Mouse (Mus musculus): Measurements from ENCODE around the gene Fstl3. TPM values are rescaled to one million over a fixed set of nuclear protein-coding genes. Genes with fewer than 3 reads are reported as not detected.

The Fstl3 gene
- 1.9 and 2.2 TPM in 2 replicates for polyA plus RNA-seq (2016; fragmentation: Nextera tagmentation; extraction: Ambion mirVana)

DNA sequence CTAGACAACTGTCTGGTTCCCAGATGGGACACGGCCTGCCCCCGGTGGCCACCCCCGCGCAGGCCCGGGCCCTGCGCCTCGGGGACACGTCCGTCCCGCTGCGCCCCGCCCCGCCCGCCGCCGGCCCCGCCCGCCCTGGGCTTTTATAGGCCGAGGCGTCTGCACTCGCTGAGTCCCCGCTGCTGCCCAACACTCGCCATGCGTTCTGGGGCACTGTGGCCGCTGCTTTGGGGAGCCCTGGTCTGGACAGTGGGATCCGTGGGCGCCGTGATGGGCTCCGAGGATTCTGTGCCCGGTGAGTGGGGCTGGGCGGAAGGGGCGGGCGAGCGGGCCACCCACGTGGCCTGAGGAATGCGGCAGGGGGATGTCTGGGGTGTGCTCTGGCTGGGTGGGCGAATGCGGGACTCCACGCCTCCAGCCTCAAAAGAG, at the start of gene Fstl3:
Gene Fstl3, plus strand, starts transcription at position 170 of the 429 bp plus-strand sequence.
- Histone ChIP-seq H3K4me3 (peak within 1 kb of the TSS; percentile 54), H3K27me3 (replicated peaks; ENCODE audit: low read depth, poor library complexity, severe bottlenecking) (peaks cover 65% of the 10 kb centered on the region), H3K9me3 (peaks cover 7% of the 10 kb centered on the region; the same call in 1 of the 2 replicates), H3K36me3 (replicated peaks) (no peaks in the 10 kb centered on the region), H3K27ac (replicated peaks) (peak within 1 kb of the TSS; percentile 70), H3K4me1 (peaks cover 52% of the 10 kb centered on the region)
- 1% methylated on average over 39 of the region's 39 CpGs for WGBS
- peak; percentile 68 for DNase-seq (ENCODE audit: low spot score)

DNA sequence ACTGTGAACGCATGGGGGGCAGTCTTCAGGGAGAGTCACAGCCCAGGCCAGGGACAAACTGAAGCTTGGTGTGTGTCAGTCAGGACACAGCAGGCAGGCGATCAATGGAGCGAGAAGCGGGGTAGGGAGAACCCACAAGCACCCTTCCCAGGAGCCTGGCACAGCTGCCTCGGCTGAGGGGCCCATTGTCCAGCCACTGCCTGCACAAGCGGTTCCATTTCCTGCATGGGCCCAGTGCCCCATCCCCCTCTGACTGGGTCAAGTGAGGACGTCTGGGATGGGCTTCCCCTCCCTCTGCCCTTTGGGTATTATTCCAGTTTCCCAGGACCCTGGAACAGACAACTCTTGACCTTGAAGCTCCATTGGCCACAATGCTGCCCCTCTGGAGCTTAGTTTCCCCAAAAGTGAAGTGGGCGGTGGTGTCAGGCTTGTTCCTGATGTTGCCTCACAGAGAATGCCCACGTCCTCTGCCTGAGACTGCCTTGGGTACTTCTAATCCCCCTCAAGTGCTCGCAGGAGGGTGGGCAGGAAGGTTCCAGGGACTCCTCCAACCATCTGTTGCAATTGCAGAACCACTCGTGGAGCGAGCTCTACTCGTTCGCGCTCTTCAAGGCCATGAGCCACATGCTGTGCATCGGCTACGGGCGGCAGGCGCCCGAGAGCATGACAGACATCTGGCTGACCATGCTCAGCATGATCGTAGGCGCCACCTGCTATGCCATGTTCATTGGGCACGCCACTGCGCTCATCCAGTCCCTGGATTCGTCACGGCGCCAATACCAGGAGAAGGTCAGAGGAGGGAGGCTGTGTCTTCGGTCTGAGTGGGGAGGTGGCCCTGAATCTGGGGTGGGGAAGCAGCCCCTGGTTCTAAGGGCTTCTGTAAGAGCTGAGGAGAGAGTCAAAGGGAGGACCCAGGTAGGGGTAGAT, 48.5 kb upstream of the Fstl3 start:
- 0 out of 2 replicates have a peak, but pooled peaks cover 3% of the 10 kb centered on the region for H3K4me1 ChIP-seq
- WGBS = 72% methylated on average over 28 of the region's 28 CpGs
- no peaks in the 10 kb centered on the region for H3K9me3 ChIP-seq
- H3K4me3 ChIP-seq = no peak overlapping the region
- no peaks in the 10 kb centered on the region for H3K27me3 ChIP-seq (replicated peaks; ENCODE audit: low read depth, poor library complexity, severe bottlenecking)
- peaks cover 10% of the 10 kb centered on the region for H3K36me3 ChIP-seq (replicated peaks)
- no peak for DNase-seq (ENCODE audit: low spot score)
- no peak overlapping the region for H3K27ac ChIP-seq (replicated peaks)

DNA sequence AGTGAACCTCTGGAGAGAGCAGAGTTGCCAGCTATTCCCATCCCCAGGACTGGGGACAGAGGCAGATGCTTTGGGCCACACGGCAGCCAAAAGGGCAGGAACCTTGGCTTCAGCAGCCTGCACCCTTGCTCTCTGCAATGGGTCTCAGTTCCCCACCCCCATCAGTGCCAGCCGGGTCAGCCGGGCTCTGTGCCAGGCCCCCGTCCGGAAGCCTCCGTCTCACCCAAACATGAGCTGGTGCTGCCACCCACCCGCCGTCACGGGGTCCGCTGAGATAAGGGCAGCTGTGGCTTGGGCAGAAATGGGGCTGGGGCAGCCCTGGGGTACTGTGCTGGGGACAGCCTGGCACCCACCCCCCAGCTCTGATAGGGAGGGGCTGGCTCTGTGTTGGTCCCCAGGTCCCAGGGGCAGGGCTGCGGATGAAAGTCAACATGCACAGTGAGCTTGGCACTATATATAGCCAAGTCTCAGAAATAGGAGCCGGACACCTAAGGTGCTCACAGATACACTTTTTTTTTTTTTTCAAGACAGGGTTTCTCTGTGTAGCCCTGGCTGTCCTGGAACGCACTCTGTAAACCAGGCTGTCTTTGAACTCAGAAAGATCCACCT, 47.6 kb upstream of the Fstl3 start:
- Histone ChIP-seq H3K36me3 (replicated peaks) (peaks cover 19% of the 10 kb centered on the region), H3K4me1 (0 out of 2 replicates have a peak, but pooled peaks cover 3% of the 10 kb centered on the region), H3K27me3 (replicated peaks; ENCODE audit: low read depth, poor library complexity, severe bottlenecking) (peaks cover 3% of the 10 kb centered on the region; the same call in 1 of the 2 replicates), H3K27ac (replicated peaks) (no peak overlapping the region), H3K9me3 (no peaks in the 10 kb centered on the region; the same call in 1 of the 2 replicates), H3K4me3 (no peak overlapping the region)
- DNase-seq (ENCODE audit: low spot score) = no peak
- WGBS = 89% methylated on average over 13 of the region's 13 CpGs

DNA sequence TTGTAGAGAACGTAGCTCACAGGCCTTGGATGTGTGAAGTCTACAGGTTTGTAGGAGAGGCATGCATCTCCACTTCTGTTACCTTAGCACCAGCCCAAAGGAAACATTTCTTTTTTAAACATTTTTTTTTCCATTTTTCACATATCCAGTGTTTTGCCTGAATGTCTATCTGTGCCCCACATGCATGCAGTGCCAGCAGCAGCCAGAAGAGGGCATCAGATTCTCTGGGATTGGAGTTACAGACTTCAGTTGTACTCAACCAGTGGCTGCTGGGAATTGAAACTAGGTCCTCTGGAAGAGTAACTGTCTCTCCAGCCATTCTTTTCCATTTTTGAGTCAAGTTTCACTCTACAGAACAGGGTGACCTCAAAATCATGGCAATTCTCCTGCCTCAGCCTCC, 44.6 kb upstream of the Fstl3 start:
- Histone ChIP-seq H3K27me3 (replicated peaks; ENCODE audit: low read depth, poor library complexity, severe bottlenecking) (peaks cover 30% of the 10 kb centered on the region), H3K9me3 (peaks cover 24% of the 10 kb centered on the region; the same call in 1 of the 2 replicates), H3K4me3 (no peak overlapping the region; the same call in 1 of the 2 replicates), H3K4me1 (peaks cover 10% of the 10 kb centered on the region), H3K27ac (replicated peaks) (no peak overlapping the region), H3K36me3 (replicated peaks) (peaks cover 49% of the 10 kb centered on the region)
- WGBS = 97% methylated on average over 1 of the region's 1 CpGs
- no peak for DNase-seq (ENCODE audit: low spot score)

DNA sequence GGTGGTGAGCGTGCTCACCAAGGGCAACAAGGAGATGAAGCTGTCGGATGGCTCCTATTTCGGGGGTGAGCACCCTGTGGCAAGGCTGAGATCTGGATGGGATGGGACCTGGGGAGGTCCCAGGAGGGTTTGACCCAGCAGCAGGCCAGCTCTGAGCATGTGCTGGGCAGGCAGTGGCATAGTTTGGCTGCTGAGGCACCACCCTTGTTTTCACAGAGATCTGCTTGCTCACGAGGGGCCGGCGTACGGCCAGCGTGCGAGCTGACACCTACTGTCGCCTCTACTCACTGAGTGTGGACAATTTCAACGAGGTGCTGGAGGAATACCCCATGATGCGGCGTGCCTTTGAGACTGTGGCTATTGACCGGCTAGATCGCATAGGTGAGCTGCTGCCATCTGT, 43.2 kb upstream of the Fstl3 start:
- H3K4me1 ChIP-seq = peaks cover 10% of the 10 kb centered on the region
- no peak overlapping the region for H3K4me3 ChIP-seq
- no peak for DNase-seq (ENCODE audit: low spot score)
- H3K9me3 ChIP-seq = peaks cover 38% of the 10 kb centered on the region
- H3K36me3 ChIP-seq (replicated peaks) = peaks cover 63% of the 10 kb centered on the region
- 95% methylated on average over 15 of the region's 15 CpGs for WGBS
- peaks cover 30% of the 10 kb centered on the region for H3K27me3 ChIP-seq (replicated peaks; ENCODE audit: low read depth, poor library complexity, severe bottlenecking)
- H3K27ac ChIP-seq (replicated peaks) = no peak overlapping the region

DNA sequence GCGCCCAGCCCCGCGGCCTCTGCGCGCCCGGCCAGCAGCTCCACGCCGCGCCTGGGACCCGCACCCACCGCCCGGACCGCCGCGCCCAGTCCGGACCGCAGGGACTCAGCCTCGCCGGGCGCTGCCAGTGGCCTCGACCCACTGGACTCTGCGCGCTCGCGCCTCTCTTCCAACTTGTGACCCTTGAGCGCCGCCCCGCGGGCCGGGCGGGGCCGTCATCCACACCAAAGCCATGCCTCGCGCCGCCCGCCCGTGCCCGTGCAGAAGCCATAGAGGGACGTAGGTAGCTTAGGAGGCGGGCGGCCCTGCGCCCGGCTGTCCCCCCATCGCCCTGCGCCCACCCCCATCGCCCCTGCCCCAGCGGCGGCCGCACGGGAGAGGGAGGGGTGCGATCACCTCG, 41.7 kb upstream of the Fstl3 start:
- H3K36me3 ChIP-seq (replicated peaks) = peaks cover 78% of the 10 kb centered on the region
- H3K9me3 ChIP-seq = peaks cover 53% of the 10 kb centered on the region
- peaks cover 30% of the 10 kb centered on the region for H3K27me3 ChIP-seq (replicated peaks; ENCODE audit: low read depth, poor library complexity, severe bottlenecking)
- 38% methylated on average over 52 of the region's 52 CpGs for WGBS
- H3K27ac ChIP-seq (replicated peaks) = no peak overlapping the region
- no peak for DNase-seq (ENCODE audit: low spot score)
- H3K4me3 ChIP-seq = peak overlapping the region; percentile 33
- peaks cover 10% of the 10 kb centered on the region for H3K4me1 ChIP-seq

DNA sequence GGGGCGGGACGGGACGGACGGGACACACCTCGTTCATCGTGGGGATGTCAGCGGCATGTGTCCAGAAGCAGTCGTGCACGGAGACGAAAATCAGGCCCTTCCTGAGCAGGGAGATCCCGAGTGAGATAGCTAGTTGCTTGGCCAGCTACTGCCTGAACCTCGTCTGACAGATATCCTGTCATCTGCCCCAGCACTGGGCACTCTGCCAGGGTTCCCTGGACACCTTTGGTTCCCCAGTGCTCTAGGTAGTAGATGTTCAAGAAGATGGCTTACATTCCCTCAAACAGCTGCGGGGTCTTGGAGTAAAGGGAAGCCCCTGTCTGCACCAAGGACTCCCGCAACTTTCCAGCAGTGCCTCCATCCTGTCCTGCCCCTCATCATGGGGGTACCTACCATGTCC, 40.4 kb upstream of the Fstl3 start:
- 91% methylated on average over 14 of the region's 14 CpGs for WGBS
- Histone ChIP-seq H3K4me3 (no peak overlapping the region), H3K4me1 (peaks cover 10% of the 10 kb centered on the region), H3K27me3 (replicated peaks; ENCODE audit: low read depth, poor library complexity, severe bottlenecking) (peaks cover 30% of the 10 kb centered on the region), H3K36me3 (replicated peaks) (peaks cover 91% of the 10 kb centered on the region), H3K27ac (replicated peaks) (no peak overlapping the region), H3K9me3 (peaks cover 63% of the 10 kb centered on the region)
- no peak for DNase-seq (ENCODE audit: low spot score)

DNA sequence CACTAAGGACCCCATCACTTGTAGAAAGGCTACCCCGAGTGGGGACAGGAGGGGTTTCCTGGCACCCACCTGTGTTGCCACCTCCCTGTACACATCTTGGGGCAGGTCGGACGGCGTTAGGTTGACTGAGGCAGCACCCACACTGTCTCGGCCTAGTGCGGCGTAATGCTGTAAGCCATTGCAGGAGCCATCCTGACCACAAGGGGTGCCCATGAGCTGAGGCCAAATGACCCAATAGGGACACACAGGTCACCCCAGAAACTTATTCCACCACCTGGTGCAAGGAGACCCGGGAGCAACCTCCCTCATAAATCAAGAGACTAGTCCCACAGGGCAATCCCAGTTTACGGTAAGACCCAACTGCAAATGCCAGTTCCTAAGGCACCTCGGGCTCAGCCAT, 38.8 kb upstream of the Fstl3 start:
- Histone ChIP-seq H3K9me3 (peaks cover 63% of the 10 kb centered on the region), H3K27ac (replicated peaks) (no peak overlapping the region), H3K4me1 (peaks cover 10% of the 10 kb centered on the region), H3K27me3 (replicated peaks; ENCODE audit: low read depth, poor library complexity, severe bottlenecking) (peaks cover 30% of the 10 kb centered on the region), H3K4me3 (0 out of 2 replicates have a peak overlapping the region, but pooled peaks have one; percentile 6), H3K36me3 (replicated peaks) (peaks cover 99% of the 10 kb centered on the region)
- DNase-seq (ENCODE audit: low spot score) = no peak
- WGBS = 88% methylated on average over 10 of the region's 10 CpGs

DNA sequence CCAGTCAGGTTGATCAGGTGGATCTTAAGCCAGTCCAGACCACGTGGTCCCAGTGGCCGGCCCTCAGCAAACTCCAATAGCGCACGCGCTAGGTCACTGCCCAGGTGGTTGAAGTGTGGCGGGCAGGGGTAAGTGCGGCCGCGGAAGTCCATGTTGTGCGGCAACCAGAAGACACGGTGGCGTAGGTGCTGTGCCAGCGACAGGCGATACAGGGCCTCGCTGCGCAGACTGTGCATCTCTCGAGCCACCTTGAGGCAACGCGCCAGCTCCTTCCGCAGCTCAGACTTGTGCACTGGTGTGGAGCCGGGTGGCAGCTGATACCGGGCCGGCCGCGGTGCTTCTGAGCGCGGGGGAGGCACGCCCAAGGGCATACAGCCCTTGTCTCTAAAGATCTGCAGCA, 37.8 kb upstream of the Fstl3 start:
- Histone ChIP-seq H3K36me3 (replicated peaks) (peaks cover 99% of the 10 kb centered on the region), H3K27me3 (replicated peaks; ENCODE audit: low read depth, poor library complexity, severe bottlenecking) (peaks cover 30% of the 10 kb centered on the region), H3K27ac (replicated peaks) (no peak overlapping the region), H3K4me3 (no peak overlapping the region), H3K4me1 (peaks cover 10% of the 10 kb centered on the region), H3K9me3 (peaks cover 63% of the 10 kb centered on the region)
- DNase-seq (ENCODE audit: low spot score) = no peak
- WGBS = 94% methylated on average over 28 of the region's 28 CpGs

DNA sequence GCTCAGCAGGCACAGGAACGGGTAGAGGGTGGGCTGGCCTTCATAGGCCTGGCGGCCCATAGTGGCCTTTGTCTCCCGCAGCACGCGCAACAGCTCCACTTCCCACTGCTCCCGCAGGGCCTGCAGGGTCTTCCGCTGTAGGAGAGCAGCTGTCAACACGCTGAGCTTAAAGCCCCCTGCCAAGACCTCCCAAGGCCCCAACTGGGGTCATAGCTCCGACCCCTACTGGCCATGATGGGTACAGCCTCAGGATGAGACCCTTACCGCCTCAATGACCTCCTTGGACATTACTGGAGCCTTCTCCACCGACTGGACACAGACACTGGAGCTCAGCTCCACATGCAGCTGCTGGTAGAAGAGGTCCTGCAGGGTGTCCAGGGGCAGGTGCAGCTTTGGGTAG, 36.2 kb upstream of the Fstl3 start:
- Histone ChIP-seq H3K4me1 (peaks cover 6% of the 10 kb centered on the region), H3K4me3 (0 out of 2 replicates have a peak overlapping the region, but pooled peaks have one; percentile 11), H3K36me3 (replicated peaks) (peaks cover 88% of the 10 kb centered on the region), H3K9me3 (peaks cover 53% of the 10 kb centered on the region), H3K27me3 (replicated peaks; ENCODE audit: low read depth, poor library complexity, severe bottlenecking) (peaks cover 14% of the 10 kb centered on the region), H3K27ac (replicated peaks) (no peak overlapping the region)
- no peak for DNase-seq (ENCODE audit: low spot score)
- 67% methylated on average over 11 of the region's 11 CpGs for WGBS

DNA sequence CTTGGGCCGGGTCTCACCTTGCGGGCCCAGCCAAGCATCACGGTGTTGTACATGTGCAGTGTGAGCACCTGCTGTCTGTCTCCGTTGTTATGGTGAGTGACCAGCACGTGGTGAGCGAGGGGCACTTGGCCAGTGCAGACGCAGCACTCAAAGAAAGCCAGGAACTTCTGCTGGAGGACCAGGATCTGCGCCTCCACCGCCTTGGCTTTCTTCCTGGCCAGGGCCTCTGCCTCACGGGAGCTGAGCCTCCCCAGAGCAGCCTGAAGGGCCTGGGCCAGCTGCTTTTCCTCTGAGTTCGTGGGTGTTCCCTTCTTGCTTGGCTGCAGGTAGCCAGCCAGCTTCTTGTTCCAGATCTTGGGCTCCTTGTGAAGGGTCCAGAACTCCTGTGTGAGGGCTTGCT, 33.9 kb upstream of the Fstl3 start:
- H3K27ac ChIP-seq (replicated peaks) = no peak overlapping the region
- peaks cover 65% of the 10 kb centered on the region for H3K36me3 ChIP-seq (replicated peaks)
- H3K27me3 ChIP-seq (replicated peaks; ENCODE audit: low read depth, poor library complexity, severe bottlenecking) = no peaks in the 10 kb centered on the region
- H3K9me3 ChIP-seq = peaks cover 32% of the 10 kb centered on the region
- H3K4me1 ChIP-seq = peaks cover 10% of the 10 kb centered on the region
- H3K4me3 ChIP-seq = no peak overlapping the region
- DNase-seq (ENCODE audit: low spot score) = no peak
- 91% methylated on average over 11 of the region's 11 CpGs for WGBS

DNA sequence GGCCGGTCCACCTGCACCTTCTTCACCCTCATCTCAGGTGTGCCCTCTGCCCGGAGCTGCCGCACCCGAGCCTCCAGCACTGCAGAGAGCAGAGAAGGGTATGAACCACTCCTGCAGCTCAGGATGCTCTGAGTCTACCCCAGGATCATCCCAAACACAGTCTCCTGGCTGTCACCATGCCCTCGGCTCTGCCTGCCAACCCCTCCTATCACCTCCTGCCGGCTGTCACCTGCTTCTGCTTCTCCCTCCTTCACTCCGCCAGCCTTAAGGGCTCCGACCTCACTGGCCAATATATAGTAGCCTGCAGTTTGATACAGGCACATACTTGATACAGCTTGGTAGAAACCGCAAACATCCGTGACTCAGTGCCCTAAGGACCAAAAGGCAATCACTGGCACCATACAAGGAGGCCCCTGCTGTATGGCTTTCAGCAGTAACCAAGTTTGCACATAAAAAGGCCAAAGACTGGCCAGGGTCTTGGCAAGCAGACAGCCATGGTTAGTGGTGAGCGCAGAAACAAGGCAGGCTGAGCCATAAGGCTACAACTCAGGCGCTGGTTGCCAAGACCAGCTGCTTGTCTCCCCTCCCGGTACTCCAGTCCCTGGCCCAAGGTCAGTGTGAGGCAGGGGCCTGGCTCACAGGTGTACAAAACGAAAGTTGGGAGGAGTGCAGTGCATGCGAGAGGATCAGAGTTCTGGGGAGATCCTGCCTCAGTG, 33.3 kb upstream of the Fstl3 start:
- H3K27ac ChIP-seq (replicated peaks) = no peak overlapping the region
- peaks cover 10% of the 10 kb centered on the region for H3K4me1 ChIP-seq
- no peak for DNase-seq (ENCODE audit: low spot score)
- 0 out of 2 replicates have a peak overlapping the region, but pooled peaks have one; percentile 17 for H3K4me3 ChIP-seq
- H3K9me3 ChIP-seq = peaks cover 26% of the 10 kb centered on the region
- peaks cover 58% of the 10 kb centered on the region for H3K36me3 ChIP-seq (replicated peaks)
- no peaks in the 10 kb centered on the region for H3K27me3 ChIP-seq (replicated peaks; ENCODE audit: low read depth, poor library complexity, severe bottlenecking)
- 93% methylated on average over 15 of the region's 15 CpGs for WGBS
